Mouse (Mus musculus): ENCODE data around the gene Ppox.

Gene Ppox

GRCm38 (mm10) chr1:171265971-171266744 is 14.8 kb downstream of the Ppox start:
- in situ Hi-C loops (cut with MboI, MseI) = loop anchor here (10.0 kb wide), 1 partner anchor 151 kb away; the partner anchor contains the start of gene Cfap126

- in situ Hi-C loops (cut with MboI, MseI) = loop anchor here (10.0 kb wide), 1 partner anchor 149 kb away; the partner anchor contains the start of gene Cfap126
These were observed 17.1 kb downstream of the Ppox start for GRCm38 (mm10) chr1:171263666-171264461.

GRCm38 (mm10) chr1:171263185-171263611 is 17.8 kb downstream of the Ppox start:
- in situ Hi-C loops (cut with MboI, MseI) = loop anchor here (10.0 kb wide), 1 partner anchor 148 kb away; the partner anchor contains the start of gene Cfap126

GRCm38 (mm10) chr1:171262594-171263130 is 18.3 kb downstream of the Ppox start:
- in situ Hi-C loops (cut with MboI, MseI) = loop anchor here (10.0 kb wide), 1 partner anchor 148 kb away; the partner anchor contains the start of gene Cfap126

- in situ Hi-C loops (cut with MboI, MseI) = loop anchor here (10.0 kb wide), 1 partner anchor 146 kb away; the partner anchor contains the start of gene Cfap126
These were observed 20.7 kb downstream of the Ppox start for GRCm38 (mm10) chr1:171260316-171260715.

- in situ Hi-C loops (cut with MboI, MseI) = no loop called here
These were observed 22.1 kb downstream of the Ppox start for GRCm38 (mm10) chr1:171258921-171259320.

GRCm38 (mm10) chr1:171257781-171258180 is 23.2 kb downstream of the Ppox start:
- in situ Hi-C loops (cut with MboI, MseI) = no loop called here

- in situ Hi-C loops (cut with MboI, MseI) = no loop called here
These were observed 23.9 kb downstream of the Ppox start for GRCm38 (mm10) chr1:171256937-171257548.

GRCm38 (mm10) chr1:171256095-171256818 is 24.7 kb downstream of the Ppox start:
- in situ Hi-C loops (cut with MboI, MseI) = no loop called here

GRCm38 (mm10) chr1:171252415-171252814 is 28.6 kb downstream of the Ppox start:
- in situ Hi-C loops (cut with MboI, MseI) = no loop called here

- in situ Hi-C loops (cut with MboI, MseI) = no loop called here
These were observed 29.2 kb downstream of the Ppox start for GRCm38 (mm10) chr1:171251594-171252324.

- in situ Hi-C loops (cut with MboI, MseI) = no loop called here
These were observed 30.0 kb downstream of the Ppox start, which contains the start of gene Ndufs2 for GRCm38 (mm10) chr1:171250680-171251593. TSS of gene Ndufs2 (minus strand) at chr1:171251388.

- in situ Hi-C loops (cut with MboI, MseI) = no loop called here
These were observed 30.9 kb downstream of the Ppox start, which contains the start of gene Adamts4 for GRCm38 (mm10) chr1:171249913-171250600. TSS of gene Adamts4 (plus strand) at chr1:171250421.

GRCm38 (mm10) chr1:171248386-171249226 is 32.4 kb downstream of the Ppox start:
- in situ Hi-C loops (cut with MboI, MseI) = no loop called here

GRCm38 (mm10) chr1:171247916-171248315 is 33.1 kb downstream of the Ppox start:
- in situ Hi-C loops (cut with MboI, MseI) = no loop called here

- in situ Hi-C loops (cut with MboI, MseI) = no loop called here
These were observed 33.5 kb downstream of the Ppox start for GRCm38 (mm10) chr1:171247453-171247841.

GRCm38 (mm10) chr1:171246709-171247452 is 34.1 kb downstream of the Ppox start:
- in situ Hi-C loops (cut with MboI, MseI) = no loop called here

Measured in regulatory T cell (primary cell).